In genomic region chr4:53147046-53147445, GRCm38 (mm10) we compare ENCODE assay signal across 16 mouse cellular contexts.
"Had no signal": no experiment of that assay in that cellular context is flagged by ENCODE, and none has a peak within 500 bp of the region (broad histone marks: within the 10 kb centered on the region; RNA-seq: fewer than 3 reads in every experiment).

No protein-coding gene starts in this region.

- ATAC-seq: inflammation-experienced regulatory T-cells, adult 6 months; intestine, postnatal 0 days had no signal

- H3K27me3 ChIP-seq: limb, embryonic 15.5 days; neural tube, embryonic 12.5 days; stomach, embryonic 15.5 days had no signal

- H3K4me3 ChIP-seq: limb, embryonic 15.5 days; midbrain, embryonic 10.5 days; myocyte; neural tube, embryonic 12.5 days; stomach, embryonic 15.5 days had no signal

- H3K9ac ChIP-seq: limb, embryonic 15.5 days; lung, embryonic 14.5 days; neural tube, embryonic 12.5 days; stomach, embryonic 15.5 days had no signal

- H3K4me2 ChIP-seq: limb, embryonic 15.5 days; lung, embryonic 14.5 days; neural tube, embryonic 12.5 days; stomach, embryonic 15.5 days had no signal

- DNase-seq: kidney, adult 8-10 months; kidney, postnatal 25 days; layer of hippocampus, adult 9-11 months; layer of hippocampus, postnatal 36 days; lung, postnatal 4 days; right cerebral cortex, postnatal 4 days; thymus, adult 2 months; thymus, postnatal 36 days had no signal

- H3K4me1 ChIP-seq: limb, embryonic 15.5 days had no signal

- H3K36me3 ChIP-seq: limb, embryonic 15.5 days; midbrain, embryonic 10.5 days; neural tube, embryonic 12.5 days; stomach, embryonic 15.5 days had no signal

- H3K27ac ChIP-seq: limb, embryonic 15.5 days; midbrain, embryonic 10.5 days; neural tube, embryonic 12.5 days; stomach, embryonic 15.5 days had no signal

- H3K9me3 ChIP-seq: limb, embryonic 15.5 days; midbrain, embryonic 10.5 days; neural tube, embryonic 12.5 days; stomach, embryonic 15.5 days had no signal
